9 mouse cellular contexts compared by ENCODE assay signal in genomic region chr15:25732758-25733428, GRCm38 (mm10).
DNase-seq lines count a peak whose midpoint lies in the region; ATAC-seq lines count a peak whose summit lies in the region.
"Had no signal": no experiment of that assay in that cellular context is flagged by ENCODE, and none has a peak within 500 bp of the region (broad histone marks: within the 10 kb centered on the region; RNA-seq: fewer than 3 reads in every experiment).

No protein-coding gene starts in this region.

- H3K9me3 ChIP-seq in neural tube, embryonic 11.5 days (ENCODE audit: control insufficient read depth, low read length), result no peaks in the 10 kb centered on the region
- H3K9me3 ChIP-seq in forebrain, embryonic 14.5 days (replicated peaks; ENCODE audit: control insufficient read depth, low read length), result no peaks in the 10 kb centered on the region
- H3K9me3 ChIP-seq: stomach, embryonic 15.5 days had no signal

- WGBS in neural tube, embryonic 11.5 days, result 84% methylated on average over 8 of the region's 8 CpGs
- WGBS in forebrain, embryonic 14.5 days, result 71% methylated on average over 8 of the region's 8 CpGs

- no peak overlapping the region for H3K27ac ChIP-seq in neural tube, embryonic 11.5 days (ENCODE audit: low read depth, low read length)
- no peak overlapping the region for H3K27ac ChIP-seq in forebrain, embryonic 14.5 days (ENCODE audit: low read depth, low read length)
- H3K27ac ChIP-seq: stomach, embryonic 15.5 days had no signal

- no peaks in the 10 kb centered on the region for H3K27me3 ChIP-seq in neural tube, embryonic 11.5 days (ENCODE audit: control insufficient read depth, insufficient read depth, low read length)
- H3K27me3 ChIP-seq in forebrain, embryonic 14.5 days (replicated peaks; ENCODE audit: control insufficient read depth, insufficient read depth, low read length), result no peaks in the 10 kb centered on the region
- H3K27me3 ChIP-seq: stomach, embryonic 15.5 days had no signal

- DNase-seq in cerebellum, postnatal 14 days, result peak; percentile 85 to 89
- no peak for DNase-seq in cerebellum, adult 11-12 months
- peak; percentile 59 for DNase-seq in neural tube, embryonic 11.5 days (ENCODE audit: low spot score)
- no peak for DNase-seq in neural tube, embryonic 10.5 days (ENCODE audit: extremely low spot score, low spot score)
- peak; percentile 69 for DNase-seq in forebrain, embryonic 14.5 days (ENCODE audit: low spot score)
- DNase-seq in layer of hippocampus, postnatal 36 days, result peak; percentile 42 to 55
- DNase-seq in right cerebral cortex, postnatal 4 days, result peak; percentile 62
- no peak for DNase-seq in Muller cell, postnatal 12 days (ENCODE audit: inconsistent ontology term)

- peak; percentile 37; the same call in 1 of the 2 replicates for ATAC-seq in neural tube, embryonic 11.5 days (ENCODE audit: insufficient read depth, low FRiP score, low TSS enrichment)
- ATAC-seq in forebrain, embryonic 14.5 days, result peak; percentile 67

- no peak overlapping the region for H3K4me3 ChIP-seq in neural tube, embryonic 11.5 days (ENCODE audit: low read depth, low read length)
- H3K4me3 ChIP-seq in forebrain, embryonic 14.5 days (ENCODE audit: low read depth, low read length), result no peak overlapping the region
- H3K4me3 ChIP-seq: stomach, embryonic 15.5 days had no signal

- H3K9ac ChIP-seq in neural tube, embryonic 11.5 days (ENCODE audit: low read length), result no peak overlapping the region
- H3K9ac ChIP-seq in forebrain, embryonic 14.5 days (ENCODE audit: low read length), result no peak overlapping the region
- H3K9ac ChIP-seq: stomach, embryonic 15.5 days had no signal

- no peak overlapping the region for H3K4me2 ChIP-seq in neural tube, embryonic 11.5 days (ENCODE audit: low read depth)
- no peak overlapping the region for H3K4me2 ChIP-seq in forebrain, embryonic 14.5 days (ENCODE audit: low read length)
- H3K4me2 ChIP-seq: stomach, embryonic 15.5 days had no signal

- H3K36me3 ChIP-seq in neural tube, embryonic 11.5 days (ENCODE audit: control insufficient read depth, insufficient read depth, low read length), result no peaks in the 10 kb centered on the region
- 0 out of 2 replicates have a peak, but pooled peaks cover 2% of the 10 kb centered on the region for H3K36me3 ChIP-seq in forebrain, embryonic 14.5 days (ENCODE audit: control insufficient read depth, insufficient read depth, low read length)

- H3K4me1 ChIP-seq in neural tube, embryonic 11.5 days (ENCODE audit: control insufficient read depth, insufficient read depth, low read length), result no peaks in the 10 kb centered on the region
- no peaks in the 10 kb centered on the region for H3K4me1 ChIP-seq in forebrain, embryonic 14.5 days (ENCODE audit: control insufficient read depth, insufficient read depth, low read length)
- H3K4me1 ChIP-seq: stomach, embryonic 15.5 days had no signal

Comparison
In these comparisons a context has a peak if more than half of its experiments do, and no peak if none do; other contexts are left out.
1. DNase-seq: peak in cerebellum, postnatal 14 days (2 of 2), neural tube, embryonic 11.5 days (single experiment), forebrain, embryonic 14.5 days (single experiment), layer of hippocampus, postnatal 36 days (2 of 2) and right cerebral cortex, postnatal 4 days (single experiment); none in cerebellum, adult 11-12 months (single experiment), neural tube, embryonic 10.5 days (single experiment) and Muller cell, postnatal 12 days (single experiment).